Mouse (Mus musculus) spleen, postnatal 36 days (tissue): Measurements from ENCODE around the gene Hs3st2.

Experiments
- DNase-seq, 2 experiments: peaks; one replicate each; pipeline ENCODE4 v3.0.0; 2022; ENCODE audit warnings: low spot score in 2 of 2, mixed read lengths in 1 of 2

Hs3st2 gene

DNA sequence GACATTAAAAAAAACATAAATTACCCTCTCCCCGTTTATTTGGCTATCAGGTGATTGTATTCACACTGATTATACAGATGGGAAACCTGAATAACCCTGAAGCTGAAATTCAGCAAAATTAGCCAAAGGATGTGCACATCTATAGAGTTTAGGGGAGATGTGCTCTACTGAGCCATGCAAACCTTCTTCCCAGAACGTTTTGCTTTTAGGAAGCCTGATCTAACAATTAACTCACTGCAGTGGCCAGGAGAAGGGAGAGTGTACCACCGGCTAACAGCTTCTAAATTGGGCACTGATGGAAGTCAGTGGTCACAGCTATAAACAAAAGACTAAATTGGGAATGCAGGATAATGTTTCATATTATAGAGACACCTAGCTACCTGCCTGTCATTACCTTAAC lies 66.4 kb downstream of the Hs3st2 start:
- no peak for DNase-seq

DNA sequence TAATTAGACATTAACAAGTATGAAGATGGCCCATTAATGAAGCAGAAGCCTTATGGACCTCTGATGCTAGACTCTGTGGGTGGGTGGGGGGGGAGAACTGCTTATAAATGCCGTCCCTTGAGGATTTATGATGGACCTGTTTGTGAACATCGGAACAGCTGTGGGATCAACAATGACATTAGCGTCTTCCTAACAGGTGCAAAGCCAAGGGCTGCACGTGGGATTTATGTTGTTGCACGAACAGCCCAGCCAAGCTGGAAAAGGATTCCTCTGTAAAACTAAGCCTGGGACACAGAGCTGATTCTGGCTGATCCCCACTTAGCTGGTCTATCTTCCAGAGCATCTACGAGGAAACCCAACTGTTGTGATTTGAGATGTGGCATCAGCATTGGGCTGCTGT lies 69.0 kb downstream of the Hs3st2 start:
- DNase-seq: no peak

DNA sequence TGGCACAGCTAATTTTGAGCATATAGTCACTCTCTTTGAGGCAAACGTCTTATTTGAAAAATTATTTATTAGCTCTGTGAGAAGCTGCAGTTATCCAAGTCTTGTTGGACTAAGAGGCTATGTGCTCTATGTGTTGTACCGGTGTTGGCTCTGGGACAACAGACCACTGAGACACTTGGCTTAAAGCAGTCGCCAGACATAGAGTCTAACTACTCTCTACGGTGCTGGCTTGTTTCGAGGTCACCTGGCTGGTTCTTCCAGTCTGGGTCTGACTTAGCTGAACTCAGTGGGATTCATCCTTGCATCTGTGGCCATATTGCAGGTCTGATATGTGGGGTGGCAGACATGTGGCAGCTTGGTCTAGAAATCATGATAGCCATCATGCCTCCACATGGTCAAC lies 72.8 kb downstream of the Hs3st2 start:
- no peak for DNase-seq

DNA sequence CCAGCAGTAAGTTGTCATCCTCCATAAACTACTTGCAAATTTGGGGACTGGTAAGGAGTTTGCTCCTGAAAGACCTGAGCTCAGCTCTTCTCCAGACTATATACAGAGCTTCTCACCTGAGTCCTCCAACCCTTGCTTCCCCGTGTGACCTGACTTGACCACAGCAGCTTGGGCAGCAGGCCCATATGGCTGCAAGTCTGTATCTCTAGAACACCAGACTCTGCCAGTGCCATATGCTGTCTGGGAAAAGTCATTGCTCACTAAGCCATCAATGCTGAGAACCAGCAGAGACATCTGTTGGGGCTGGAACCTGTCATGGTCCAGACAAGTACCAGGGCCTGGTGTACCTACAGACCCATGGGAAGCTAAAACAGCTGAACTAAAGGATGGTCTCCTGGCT lies 73.5 kb downstream of the Hs3st2 start:
- no peak for DNase-seq

DNA sequence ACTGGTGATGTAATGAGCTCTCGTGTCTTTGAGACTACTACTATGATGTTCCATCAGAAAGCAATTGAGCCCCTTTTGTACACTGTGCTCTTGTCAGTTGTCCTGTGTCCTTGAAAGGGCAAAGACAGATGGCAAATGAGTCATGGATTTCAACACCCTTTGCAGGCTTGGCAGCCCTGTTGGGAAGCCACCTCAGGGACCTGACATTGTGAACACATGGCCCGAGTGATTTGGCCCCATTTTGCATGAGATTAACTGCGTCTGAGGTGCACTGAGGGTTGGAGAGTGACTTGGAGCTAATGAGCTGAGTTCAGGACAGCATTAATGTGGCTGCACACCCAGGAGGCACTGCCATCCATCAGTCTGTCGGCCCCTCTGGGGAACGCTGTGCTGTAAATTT lies 74.7 kb downstream of the Hs3st2 start:
- no peak for DNase-seq

DNA sequence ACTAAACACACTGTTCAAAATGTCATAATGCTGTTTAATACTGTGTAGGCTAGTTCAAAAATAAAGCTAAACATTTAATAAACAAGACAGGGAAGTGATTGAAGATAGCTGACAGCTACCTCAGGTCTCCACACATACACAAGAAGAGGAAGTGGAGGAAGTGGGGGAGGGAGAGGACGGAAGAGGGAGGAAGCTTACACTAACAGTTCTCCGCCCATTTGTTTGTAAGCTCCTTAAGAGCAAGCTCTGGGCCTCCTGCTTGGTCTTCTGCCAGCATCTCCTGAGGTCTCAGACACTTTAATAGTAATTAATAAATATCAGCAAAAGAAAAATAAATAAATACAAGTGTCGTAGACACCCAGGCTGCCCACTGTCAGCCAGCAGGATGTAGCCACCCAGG lies 77.8 kb downstream of the Hs3st2 start:
- peak; percentile 75 to 83 for DNase-seq

DNA sequence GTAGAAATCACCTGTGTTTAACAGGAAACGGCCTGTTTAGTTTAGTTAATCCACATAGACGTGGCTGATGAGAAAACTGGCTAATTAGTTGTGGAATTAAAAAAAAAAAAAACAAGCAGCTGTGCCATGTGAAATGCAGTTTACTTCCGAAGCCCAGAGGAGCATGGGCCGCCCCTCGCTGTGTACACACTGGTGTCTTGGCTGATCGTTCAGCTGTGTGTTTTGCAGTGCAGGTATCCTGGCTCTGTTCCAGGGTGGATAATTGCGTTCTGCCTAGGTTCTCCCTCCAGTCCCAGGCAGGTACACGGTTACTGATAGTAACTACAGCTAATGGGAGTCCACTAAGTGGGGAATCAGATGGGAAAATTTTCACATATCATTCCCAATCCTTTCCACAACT lies 86.6 kb downstream of the Hs3st2 start:
- DNase-seq: no peak

DNA sequence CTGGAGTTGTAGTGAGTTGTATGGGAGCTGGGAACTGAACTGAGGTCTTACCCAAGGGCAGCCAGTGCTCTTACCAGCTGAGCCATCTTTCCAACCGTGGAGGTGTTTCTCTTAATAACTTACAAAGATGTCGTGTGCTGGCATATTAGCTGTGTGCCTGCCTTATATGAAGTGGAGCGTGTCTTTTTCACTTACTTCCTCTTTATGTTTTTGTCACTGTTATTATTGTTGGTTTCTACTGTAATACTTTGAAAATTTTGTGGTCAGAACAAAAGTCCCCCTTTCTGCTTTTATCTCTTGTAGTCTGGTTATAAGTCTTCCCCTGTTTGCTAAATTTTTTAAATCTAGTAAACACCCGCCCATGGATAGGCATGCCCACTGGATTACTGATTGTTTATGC lies 88.4 kb downstream of the Hs3st2 start:
- peak; percentile 11 to 22 for DNase-seq

DNA sequence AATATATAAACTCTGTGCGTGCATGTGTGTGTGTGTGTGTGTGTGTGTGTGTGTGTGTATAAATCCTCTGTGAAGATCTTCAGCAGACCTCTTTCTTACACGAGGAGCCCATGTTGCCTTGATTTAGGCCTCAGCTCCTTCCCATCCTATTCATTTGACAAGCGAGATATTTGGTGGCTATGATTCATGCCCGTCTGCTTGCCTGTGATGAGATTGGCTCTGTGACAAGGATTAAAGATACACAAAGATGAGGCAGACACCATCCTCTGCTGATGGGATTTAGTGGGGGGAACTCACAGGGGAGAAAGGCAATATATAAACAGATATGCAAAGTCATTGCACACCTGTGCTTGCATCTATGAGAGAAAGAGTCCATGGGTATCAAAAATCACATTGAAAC lies 92.9 kb downstream of the Hs3st2 start:
- no peak for DNase-seq

DNA sequence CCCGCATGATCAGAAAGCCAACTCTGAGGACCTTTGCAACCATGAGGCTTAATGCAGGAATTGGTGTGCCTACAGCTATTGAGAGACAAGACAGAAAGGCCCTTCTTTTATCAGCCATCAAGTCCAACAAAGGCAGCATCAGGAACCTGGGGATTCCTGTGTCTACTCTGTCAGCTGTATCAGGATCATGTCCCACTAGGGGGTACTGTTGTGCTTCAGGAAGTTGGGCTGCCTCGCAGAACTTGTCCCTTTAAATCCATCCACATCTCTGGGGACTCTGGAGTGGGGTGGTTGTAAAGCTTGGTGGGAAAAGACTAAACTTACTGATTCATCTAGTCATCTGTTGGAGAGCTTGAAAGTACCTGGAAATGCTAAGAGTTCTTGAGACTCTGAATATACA lies 93.6 kb downstream of the Hs3st2 start:
- DNase-seq: no peak

DNA sequence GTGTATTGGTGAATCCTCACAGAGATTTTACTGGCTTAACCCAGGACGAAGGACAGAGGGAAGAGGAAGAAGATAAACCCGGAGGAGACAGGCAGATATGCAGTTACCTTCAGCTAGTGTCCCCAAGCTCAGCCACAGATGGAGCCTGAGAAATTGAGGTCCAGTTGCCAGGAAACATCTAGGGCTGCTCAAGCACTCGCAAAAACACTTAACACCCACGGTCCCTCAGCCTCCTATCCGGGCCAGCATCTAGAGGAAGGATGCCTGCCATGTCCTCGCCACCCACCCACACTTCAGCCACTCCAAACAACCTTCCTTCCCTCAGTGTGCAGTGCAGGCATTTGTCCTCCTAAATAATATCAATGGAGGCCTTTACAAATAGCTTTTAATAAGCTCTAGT lies 95.6 kb downstream of the Hs3st2 start:
- no peak for DNase-seq

DNA sequence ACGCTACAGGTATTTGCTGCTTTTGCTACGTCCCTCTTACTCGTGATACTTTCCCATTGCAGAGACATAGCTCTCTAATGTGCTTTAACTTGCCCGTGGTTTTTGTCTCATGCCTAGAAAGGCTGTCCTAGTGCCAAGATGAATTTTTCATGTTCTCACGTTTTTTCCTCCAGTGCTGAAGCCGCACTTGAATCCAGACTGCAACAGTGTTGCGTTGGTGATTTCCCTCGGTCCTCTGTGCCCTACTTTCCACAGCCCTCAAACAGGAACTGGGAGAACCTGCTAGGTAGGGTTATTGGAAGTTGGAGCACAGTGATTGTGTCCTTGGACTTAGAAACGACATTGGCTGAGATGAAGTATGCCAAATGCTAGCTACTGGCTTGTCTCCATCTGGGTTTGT lies 97.7 kb downstream of the Hs3st2 start:
- no peak for DNase-seq

DNA sequence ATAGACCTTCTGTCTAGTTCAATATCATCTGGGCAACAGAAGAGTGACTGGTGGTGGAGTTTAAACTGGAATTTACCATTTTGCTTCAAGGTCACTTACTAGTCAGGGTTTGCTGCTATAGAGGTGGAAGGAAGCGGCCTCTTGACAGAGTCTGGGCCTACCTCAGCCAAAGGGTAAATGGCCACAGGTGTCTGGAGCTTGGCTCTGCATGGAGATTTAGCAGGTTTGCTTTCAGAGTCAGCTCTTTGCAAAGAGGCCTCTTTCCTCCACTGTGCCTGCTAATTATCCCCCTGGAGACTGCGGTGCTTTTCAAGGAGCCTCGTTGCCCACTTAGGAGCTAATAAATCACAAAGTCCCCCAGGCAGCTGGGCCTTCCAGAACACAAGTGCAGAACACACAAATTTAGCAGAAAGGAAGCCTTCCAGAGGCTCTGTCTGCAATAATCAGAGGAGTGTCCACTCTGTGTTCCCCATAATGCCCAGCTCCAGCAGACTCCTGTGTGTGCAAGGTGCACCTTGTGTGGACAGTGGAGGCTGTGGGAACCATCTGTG lies 99.9 kb downstream of the Hs3st2 start:
- DNase-seq: no peak

DNA sequence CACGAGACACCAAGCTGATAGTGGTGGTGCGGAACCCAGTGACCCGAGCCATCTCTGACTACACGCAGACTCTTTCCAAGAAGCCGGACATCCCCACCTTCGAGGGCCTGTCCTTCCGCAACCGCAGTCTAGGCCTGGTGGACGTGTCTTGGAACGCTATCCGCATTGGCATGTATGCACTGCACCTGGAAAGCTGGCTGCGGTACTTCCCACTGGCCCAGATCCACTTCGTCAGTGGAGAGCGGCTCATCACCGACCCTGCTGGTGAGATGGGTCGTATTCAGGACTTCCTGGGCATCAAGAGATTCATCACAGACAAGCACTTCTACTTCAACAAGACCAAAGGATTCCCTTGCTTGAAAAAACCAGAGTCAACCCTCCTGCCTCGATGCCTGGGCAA lies 108.9 kb downstream of the Hs3st2 start:
- DNase-seq: no peak

DNA sequence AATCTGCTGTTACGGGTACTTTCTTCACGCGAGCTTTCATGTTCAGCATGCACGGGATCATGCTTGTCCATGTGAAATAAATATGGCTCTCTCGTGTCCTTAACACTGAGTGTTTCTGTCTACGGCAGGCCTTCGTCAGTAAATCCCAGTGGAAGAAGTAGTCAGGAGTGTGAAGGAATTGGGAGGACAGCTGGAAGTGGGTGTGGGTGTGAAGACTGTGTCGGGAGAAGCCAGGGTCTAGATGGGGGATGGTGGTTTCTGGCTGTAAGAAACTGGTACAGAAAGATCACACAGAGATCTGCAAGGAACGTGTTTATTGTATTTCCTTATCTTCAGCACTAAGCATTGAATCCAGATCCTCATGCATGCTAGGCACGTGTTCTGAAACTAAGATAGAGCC lies 110.0 kb downstream of the Hs3st2 start:
- DNase-seq: no peak

DNA sequence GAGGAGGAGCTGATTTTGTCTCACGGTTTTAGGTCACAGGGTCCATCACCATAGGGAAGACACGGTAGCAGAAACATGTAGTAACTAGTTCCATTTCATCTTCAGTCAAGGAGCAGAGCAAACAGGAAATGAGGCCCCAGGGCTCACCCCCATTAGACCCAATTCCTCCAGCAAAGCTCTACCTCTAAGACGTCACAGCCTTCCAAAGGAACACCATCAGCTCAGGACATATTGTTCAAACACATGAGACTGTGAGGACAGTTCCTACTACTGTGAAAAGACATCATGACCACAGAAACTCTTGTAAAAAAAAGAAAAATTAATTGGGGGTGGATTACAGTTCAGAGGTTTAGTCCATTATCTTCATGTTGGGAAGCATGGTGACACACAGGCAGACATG lies 125.1 kb downstream of the Hs3st2 start:
- no peak for DNase-seq

DNA sequence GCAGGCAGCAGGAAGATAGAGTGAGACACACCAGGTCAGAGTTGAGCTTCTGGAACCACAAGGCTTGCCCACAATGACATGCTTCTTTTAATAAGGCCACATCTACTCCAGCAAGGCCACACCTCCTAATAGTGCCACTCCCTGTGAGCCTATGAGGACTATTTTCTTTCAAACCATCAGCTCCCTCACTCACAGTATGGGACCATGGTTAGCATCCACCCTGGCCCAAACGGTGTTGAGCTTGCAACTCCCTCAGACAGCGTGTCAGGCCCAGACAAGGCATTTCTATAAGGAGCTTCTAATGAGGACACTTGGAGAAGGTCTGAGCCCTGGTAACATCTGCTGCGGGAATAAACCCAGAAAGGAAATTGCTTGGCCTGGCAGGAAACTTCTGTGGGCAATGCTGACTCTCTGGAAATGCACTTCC lies 125.5 kb downstream of the Hs3st2 start:
- DNase-seq: no peak

DNA sequence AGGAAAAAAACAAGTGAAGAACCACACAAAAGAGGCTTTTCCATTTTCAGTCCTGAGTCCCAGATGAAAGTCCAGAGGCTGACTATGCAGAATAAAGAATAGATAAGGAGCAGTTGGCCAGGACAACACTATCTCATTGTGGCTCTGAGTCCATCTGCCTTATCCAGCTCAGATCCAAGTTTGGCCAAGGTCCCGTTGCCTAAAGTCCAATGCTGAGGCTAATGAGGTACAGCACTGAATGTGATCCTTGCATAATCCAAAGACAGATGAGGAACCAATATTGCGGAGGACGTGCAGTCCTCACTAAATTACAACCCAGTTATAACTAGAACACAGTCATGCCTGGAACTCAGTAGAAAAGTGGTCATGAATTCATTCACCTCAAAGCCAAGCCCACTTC lies 130.5 kb downstream of the Hs3st2 start:
- no peak for DNase-seq

DNA sequence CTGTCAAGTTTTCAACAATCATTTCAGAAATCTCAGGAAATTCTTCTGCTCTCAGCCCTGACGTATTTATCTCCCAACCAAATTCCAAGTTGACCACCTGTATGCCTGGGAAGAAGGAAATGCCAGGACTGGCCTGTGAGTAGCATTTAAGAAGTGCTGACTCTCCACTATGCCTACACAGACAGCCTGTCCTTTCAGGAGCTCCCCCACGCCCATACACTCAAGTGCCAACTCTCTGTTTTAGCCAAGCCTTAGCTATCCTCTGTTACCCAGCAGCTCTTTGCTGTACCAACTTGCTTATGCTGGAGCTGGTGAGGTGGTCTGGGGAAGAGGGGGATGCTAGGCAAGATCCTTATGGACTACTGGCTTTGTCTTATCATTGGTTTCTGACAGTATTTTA lies 137.4 kb downstream of the Hs3st2 start:
- no peak for DNase-seq

DNA sequence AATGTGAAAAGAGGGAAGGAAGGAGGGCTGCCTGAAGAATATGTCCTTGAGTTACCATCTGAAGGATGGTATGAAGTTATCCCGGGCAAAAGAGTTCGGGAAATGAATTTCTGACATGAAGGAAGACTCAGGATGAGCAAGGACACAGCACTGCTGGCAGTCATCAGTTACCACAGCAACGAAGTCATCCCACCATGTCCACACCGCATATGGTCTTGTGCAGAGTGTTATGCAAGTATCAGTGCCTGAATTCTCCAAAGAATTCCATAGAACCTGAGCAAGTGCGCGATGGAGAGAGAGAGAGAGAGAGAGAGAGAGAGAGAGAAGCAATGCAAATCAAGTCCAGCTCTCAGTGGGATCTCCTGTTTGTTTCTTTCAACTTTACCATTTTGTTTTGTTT lies 142.0 kb downstream of the Hs3st2 start:
- DNase-seq: no peak

DNA sequence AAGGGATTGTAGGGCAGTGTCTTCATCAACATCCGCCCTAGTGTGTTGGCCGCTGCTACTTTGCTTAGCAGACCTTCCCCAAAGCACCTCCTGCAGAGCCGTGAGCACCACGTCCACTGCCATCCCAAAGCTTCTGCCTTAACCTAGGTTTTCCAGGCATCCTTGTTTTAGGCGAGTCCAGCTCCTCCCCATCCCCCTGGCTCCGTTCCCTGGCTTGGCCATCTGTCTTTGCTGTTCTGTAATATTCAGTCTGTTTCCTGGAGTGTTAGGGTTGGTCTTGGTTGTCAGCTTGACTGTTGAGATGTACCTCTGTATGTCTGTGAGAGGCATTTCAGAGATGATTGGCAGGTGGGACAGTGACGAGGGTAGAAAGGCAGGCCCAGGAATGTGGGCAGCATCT lies 142.7 kb downstream of the Hs3st2 start:
- DNase-seq: no peak

DNA sequence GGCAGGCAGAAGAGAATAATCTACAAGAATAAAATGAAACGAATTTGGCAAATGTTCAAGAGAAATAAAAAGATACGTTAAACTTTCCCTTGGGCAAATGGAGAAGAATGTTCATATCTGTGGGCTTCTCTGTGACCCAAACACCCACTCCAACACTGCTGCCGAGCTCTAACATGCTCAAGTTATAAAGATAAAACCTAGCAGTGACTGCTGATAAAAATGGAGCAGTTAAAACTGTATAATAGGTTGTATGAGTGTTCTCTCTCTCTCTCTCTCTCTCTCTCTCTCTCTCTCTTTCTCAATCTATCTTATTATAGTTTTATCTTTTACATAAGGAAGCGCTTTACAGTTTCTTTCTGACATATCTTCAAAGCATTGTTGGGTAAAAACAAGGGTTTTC lies 144.3 kb downstream of the Hs3st2 start:
- no peak for DNase-seq

DNA sequence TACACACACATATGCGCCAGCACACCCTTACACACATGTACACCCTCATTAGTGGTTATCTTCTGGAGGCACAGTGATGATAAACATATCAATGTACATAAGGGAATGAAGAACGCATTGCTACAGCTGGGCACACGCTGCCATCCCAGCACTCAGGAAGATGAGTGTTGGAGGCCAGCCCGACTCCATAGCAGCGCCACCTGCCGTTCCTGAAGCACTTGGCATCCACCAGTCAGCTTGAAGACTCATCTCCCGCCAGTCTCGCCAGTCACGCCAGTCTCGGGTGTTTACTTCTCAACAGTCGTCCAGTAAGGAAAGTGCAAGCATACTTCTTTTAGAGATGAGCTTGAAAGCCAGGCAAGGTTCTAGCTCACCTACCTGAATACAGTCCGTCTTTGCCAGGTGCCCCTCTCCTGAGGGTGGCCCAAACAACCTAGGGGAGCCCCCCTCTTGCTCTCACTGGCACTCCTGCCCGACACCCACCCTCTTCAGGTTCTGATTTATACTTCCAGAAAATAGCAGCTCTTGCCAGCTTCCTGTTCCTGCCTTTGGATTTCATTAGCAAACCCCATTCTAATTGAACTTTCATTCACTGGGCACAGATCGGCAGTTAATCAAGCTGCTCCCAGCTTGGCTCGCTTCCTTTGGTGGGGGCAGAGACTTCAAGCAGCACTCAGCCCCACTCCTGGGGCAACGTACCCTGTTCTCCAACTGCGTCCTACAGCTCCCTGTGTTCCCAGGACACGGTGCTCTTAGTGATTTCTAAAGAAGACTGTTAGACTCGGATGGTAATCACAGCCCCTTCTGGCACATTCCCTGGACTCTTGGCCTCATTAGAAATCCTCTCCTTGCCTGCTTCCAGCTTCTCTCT lies 148.0 kb downstream of the Hs3st2 start:
- no peak for DNase-seq

DNA sequence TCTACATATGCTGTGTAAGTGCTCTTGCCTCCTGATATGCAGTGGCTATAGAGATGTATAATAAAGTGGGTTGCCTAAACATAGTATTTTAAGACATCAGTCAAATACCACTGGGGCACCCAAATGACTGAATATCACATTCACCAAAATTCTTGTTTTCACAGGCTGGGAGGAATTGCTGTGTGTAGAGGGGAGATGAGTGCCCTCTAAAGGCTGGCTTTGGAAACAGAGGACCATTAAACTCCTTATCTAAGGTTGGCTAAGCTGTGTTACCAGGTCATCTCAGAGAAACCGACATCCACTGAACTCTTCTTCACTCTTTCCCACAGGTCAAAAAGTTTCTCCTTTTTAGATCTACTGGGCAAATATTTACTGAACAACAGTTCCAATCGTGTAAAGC lies 150.8 kb downstream of the Hs3st2 start:
- DNase-seq: no peak
